Mouse (Mus musculus): Measurements from ENCODE around the gene Bckdk.
"Not testable (repeated sequence)": the region's sequence is repeated elsewhere in the genome, so short reads cannot be mapped to it uniquely, and the experiment has no call there.

Bckdk gene

DNA sequence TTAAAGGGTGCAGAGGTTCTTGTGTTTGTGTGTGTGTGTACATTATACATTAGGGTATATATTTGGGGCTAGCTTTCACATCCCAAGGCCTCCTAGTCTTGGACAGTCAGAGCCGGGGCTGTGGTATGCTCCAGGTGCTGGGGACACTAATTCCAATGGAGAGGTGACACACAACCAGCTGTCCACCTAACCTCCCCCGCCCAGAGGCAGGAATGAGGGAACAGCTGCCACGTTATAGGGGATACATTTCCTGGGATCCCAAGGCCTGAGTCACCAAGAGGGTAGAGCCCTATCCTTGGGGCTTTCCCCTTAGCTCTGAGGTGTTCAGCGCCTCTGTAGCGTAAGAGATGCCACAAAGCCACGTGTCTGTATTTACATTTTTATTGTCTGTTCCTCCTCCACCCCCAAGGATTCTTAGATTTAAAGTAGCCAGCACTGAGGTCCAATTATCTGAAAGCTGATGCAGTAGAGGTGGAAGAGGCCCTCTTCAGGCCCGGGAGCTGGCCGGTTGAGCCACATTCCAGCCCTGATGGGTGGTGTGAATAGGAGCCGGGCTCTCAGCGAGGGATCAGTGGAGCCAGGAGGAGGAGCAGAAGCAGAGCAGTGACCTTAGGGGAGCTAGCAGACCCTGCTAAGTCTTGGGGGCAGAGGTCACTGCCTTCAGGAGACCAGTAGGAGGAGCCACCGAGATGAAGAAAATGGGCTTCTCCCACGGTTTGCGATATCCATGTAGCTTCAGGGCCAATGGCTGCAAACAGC is 28.6 kb downstream of the Bckdk start:
- no peak for DNase-seq

DNA sequence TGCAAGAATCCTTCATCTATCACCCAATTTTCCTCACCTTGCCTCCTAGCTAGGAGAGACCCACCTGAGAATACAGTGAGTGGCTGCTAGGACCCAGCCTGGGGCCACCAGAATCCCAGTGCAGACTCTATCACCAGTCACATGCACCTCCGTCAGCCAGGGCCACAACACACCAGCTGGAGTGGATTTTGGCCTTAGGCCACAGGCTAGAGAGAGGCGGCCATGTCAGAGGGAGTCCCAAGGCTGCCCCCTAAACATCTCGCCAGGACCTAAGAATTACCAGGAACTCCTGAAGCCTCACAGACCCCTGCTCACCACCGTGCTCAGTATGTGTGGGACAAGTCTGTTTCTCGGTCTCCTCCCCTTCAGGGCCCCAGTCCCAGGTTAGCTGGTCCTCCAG is 30.2 kb downstream of the Bckdk start:
- DNase-seq = no peak

DNA sequence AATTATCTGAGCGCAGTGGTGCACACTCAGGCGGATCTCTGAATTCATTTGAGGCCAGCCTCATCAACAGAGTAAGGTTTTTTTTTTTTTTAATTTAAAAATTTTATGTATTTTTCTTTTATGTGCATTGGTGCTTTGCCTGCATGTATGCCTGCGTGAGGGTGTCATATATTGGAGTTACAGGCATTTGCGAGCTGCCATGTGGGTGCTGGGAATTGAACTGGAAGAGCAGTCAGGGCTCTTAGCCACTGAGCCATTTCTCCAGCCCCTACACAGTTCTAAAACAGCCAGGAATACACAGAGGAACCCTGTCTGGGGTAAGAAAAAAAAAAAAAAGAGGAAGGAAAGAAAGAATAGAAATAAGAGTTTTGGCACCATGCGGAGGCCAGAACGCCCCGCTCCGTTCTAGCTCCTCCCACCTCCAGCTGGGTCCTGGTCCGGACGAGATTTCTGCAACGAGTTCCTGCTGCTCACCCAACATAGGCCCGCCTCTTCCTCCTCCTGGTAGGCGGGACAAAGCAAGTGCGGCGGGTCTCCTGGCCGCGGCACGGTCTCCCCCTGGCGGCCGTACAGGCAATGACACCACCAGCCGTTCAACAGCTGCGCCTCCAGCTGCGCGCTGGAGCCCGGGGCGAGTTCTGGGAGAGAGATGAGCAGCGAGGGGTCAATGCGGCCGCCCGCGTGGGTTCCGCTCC is 31.3 kb downstream of the Bckdk start:
- DNase-seq = peak; percentile 91

DNA sequence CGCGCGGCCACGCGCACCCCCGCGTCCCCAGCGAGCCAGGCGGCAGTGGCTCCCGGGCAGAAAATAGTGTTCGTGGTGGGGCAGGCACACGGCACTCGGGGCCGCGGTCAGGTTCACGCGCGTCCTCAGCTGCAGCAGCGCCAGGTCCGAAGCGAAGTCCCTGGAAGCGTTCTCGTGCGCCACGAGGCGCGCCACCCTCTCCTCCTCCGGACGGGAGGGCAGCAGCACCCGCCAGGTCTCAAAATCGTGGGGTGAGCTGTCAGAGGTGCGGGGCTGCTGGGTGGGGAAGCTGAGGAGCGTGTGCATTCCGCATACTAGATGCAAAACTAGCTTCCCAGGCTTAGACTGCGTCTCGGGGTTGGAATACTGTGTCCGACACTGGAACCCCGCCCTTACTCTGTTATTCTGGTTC is 31.9 kb downstream of the Bckdk start:
- no peak for DNase-seq

DNA sequence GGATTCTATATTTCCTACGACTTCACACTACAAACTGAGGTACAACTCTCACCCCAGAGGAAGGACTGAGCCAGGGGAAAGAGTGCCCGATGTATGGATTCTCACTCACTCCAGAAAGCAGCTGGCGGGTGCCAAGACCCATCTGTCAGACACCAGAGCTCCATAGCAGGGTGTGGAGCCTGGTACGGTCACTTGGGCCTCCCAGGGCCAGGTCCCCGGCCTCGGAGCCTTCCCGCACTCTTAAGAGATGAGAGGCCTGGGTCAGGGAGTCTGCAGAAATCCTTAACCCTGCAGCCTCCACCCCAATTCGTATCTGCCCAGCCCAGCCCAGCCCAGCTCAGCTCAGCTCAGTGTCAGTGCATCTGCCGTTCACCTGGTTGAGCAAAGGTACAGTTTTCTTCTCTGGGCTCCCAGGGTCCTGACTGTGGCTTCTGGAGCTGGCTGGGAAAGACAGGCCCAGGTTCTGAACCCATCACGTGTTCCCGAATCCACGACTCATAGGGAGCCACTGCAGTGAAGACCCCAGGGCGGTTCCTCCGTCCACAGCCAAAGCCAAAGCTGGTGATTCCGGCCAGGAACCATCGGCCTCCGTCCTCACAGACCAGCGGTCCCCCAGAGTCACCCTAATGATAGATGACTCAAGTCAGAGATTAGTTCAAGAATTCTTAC is 32.5 kb downstream of the Bckdk start:
- DNase-seq = no peak

DNA sequence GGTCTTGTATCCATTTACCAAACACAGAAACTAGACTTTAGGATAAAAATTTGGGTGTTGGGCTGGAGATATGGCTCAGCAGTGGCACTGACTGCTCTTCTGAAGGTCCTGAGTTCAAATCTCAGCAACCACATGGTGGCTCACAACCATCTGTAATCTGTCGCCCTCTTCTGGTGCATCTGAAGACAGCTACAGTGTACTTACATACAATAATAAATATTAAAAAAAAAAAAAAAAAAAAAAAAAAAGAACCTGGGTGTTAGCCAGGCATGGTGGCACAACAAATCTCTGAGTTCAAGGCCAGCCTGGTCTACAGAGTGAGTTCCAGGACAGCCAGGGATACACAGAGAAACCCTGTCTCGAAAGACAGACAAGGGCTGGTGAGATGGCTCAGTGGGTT is 38.2 kb downstream of the Bckdk start:
- not testable (repeated sequence) for DNase-seq

DNA sequence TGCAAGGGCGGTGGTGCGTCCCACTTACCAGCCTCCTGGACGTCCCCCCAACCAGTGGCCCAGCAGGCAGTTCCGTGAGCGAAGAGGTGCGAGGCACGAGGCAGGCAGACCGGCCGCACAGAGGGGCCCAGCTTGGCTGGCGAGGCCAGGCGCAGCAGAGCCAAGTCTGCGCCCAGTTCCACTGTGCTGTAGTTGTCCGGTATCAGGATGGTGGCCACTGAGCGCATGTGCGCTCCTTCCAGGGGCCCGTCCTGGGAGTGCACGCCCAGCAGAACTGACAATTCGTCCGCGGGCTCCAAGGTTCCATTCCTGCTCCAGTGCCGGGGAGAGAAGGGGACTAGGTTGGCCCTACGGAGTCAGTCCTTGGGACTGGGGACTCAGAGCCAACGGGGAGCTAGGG is 40.7 kb downstream of the Bckdk start:
- DNase-seq = no peak

DNA sequence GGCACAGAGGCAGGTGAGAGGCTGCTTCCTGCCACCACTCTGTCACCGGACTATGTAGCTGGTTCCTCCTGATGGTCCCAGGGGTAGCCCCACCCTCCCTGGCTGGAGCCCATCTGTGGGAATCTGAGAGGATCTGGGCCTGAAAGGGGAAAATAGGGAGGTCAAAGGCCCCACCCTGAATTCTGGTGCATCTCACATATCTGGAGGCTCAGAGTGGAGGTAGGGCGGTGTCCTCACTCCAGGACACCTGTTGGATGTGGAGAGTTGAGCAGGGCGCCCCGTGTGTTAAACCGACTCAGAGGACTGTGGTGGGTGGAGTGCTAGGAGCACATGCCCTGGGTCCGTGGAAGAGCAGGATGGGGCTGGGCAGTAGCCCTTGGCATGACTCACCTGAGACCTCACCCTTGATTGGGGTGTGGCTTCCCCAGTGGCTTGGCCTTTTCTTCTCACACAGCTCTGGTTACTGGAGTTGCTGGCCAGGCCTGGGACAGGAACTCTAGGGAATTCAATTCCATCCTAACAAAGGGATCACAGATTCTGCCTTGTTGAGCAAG is 42.7 kb downstream of the Bckdk start, which contains the start of gene Prss36:
Prss36 (minus strand) TSS at position 256 of the 554 bp plus-strand sequence.
- DNase-seq = no peak

DNA sequence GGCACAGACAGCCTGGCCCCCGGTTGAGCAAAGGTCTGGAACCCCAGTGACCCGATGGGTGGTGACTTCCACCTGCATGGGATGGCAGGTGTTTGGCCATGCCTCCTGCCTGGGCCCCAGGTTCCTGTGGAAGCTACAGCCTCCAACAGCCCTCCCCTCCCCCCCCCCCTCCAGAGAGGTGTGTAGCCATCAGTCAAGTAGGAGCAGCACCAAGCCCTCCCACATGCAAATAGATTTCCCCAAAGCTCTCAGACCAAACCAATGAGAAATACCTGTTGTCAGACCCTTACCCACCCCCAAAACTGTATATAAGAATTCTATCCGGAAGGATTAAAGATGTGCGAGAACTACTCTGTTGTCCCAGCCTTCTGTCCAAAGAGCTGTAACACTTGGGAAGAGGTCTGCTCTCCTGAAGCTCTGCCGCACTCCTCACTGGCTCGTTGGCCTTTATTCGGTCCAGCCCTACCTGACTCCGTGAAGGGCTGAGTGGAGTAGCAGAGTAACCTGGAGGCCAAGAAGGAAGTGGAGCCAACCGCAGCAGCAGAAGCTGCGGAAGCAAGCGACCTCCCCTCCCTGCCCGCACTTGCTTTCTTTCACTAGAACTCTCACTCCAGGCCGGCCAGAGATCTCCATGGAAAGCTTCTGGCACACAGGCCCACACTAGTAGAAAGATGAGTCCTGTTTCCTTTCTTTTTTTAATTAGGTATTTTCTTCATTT is 49.1 kb downstream of the Bckdk start:
- DNase-seq = no peak

DNA sequence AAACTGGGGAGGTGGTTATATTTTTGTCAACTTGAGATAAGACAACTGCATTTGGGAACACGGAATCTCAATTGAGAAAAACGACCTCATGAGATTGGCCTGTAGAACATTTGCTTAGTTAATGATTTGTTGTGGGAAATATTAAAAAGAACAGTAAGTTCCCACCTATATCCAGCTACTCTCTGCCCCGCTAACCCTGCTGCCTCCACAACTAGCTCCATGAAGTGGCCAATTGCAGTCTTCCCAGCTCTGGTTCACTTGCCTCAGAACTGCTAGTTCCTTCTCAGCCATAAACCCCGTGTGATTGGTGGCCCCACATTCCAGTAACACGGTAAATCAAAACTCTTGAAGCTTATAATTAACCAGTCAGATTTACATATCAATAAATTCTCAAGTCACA is 55.5 kb downstream of the Bckdk start:
- no peak for DNase-seq

Measured in right cerebral cortex, postnatal 4 days (tissue).